Mouse (Mus musculus): Measurements from ENCODE around the gene Bcl11a.

GRCm38 (mm10) chr11:24133928-24134327, 56.1 kb downstream of the Bcl11a start:
- TF ChIP-seq CTCF (IDR thresholded peaks at IDR 0.05; ENCODE audit: extremely low read depth, insufficient read depth, insufficient read length, insufficient replicate concordance) = no peak
- no peak for TF ChIP-seq POLR2A (IDR thresholded peaks at IDR 0.05; ENCODE audit: low read depth, low read length)

Data from spleen, adult 2 months (tissue).